Comparison of ENCODE assay signal across 30 mouse cellular contexts in genomic region chr3:79168168-79168827, GRCm38 (mm10).
DNase-seq lines count a peak whose midpoint lies in the region; ATAC-seq and TF ChIP-seq lines count a peak whose summit lies in the region.
"Had no signal": no experiment of that assay in that cellular context is flagged by ENCODE, and none has a peak within 500 bp of the region (broad histone marks: within the 10 kb centered on the region; RNA-seq: fewer than 3 reads in every experiment).

No protein-coding gene starts in this region.

- DNase-seq in heart, adult 11 months, result peak; percentile 66
- peak; percentile 36 for DNase-seq in liver
- no peak for DNase-seq in liver, postnatal 0 days
- DNase-seq in urinary bladder, postnatal 36 days (ENCODE audit: low spot score in 2 of 2), result no peak
- DNase-seq in kidney, adult 2 months, result no peak
- DNase-seq: adrenal gland, postnatal 14 days; cerebellum, adult 11-12 months; cerebellum, adult 9-11 months; forebrain, postnatal 0 days; gastrocnemius, postnatal 10 days; kidney, adult 11 months; kidney, postnatal 36 days; lung, adult 18-20 months; lung, postnatal 14 days; right cerebral cortex, postnatal 25 days had no signal

- H3K9ac ChIP-seq in heart, embryonic 12.5 days, result no peak overlapping the region
- no peak overlapping the region for H3K9ac ChIP-seq in liver, postnatal 0 days (replicated peaks)
- H3K9ac ChIP-seq in liver, embryonic 15.5 days, result no peak overlapping the region
- H3K9ac ChIP-seq: embryonic facial prominence, embryonic 13.5 days; forebrain, postnatal 0 days; heart, embryonic 13.5 days; hindbrain, embryonic 13.5 days; kidney, embryonic 15.5 days; limb, embryonic 12.5 days; stomach, embryonic 15.5 days had no signal

- 12% methylated on average over 2 of the region's 2 CpGs for WGBS in heart, embryonic 12.5 days
- WGBS in liver, postnatal 0 days (ENCODE audit: insufficient replicate concordance), result 34% methylated on average over 2 of the region's 2 CpGs
- 8% methylated on average over 2 of the region's 2 CpGs for WGBS in liver, embryonic 15.5 days (ENCODE audit: insufficient replicate concordance)
- WGBS in kidney, adult 2 months, result 74% methylated on average over 2 of the region's 2 CpGs

- no peaks in the 10 kb centered on the region for H3K9me3 ChIP-seq in heart, embryonic 12.5 days (replicated peaks)
- H3K9me3 ChIP-seq in liver, postnatal 0 days (ENCODE audit: low read length), result no peaks in the 10 kb centered on the region
- no peaks in the 10 kb centered on the region for H3K9me3 ChIP-seq in liver, embryonic 15.5 days (replicated peaks)
- H3K9me3 ChIP-seq: embryonic facial prominence, embryonic 13.5 days; G1E; heart, embryonic 13.5 days; hindbrain, embryonic 13.5 days; kidney, embryonic 15.5 days; limb, embryonic 12.5 days; stomach, embryonic 15.5 days had no signal

- H3K4me1 ChIP-seq in heart, embryonic 12.5 days (replicated peaks), result peaks cover 9% of the 10 kb centered on the region
- peaks cover 6% of the 10 kb centered on the region for H3K4me1 ChIP-seq in liver, postnatal 0 days (ENCODE audit: insufficient read depth)
- H3K4me1 ChIP-seq in liver, embryonic 15.5 days (replicated peaks), result peaks cover 19% of the 10 kb centered on the region; the same call in 1 of the 2 replicates
- H3K4me1 ChIP-seq in kidney, adult 2 months (ENCODE audit: control insufficient read depth, insufficient read depth, low read length), result no peaks in the 10 kb centered on the region
- H3K4me1 ChIP-seq: embryonic facial prominence, embryonic 13.5 days; hindbrain, embryonic 13.5 days; limb, embryonic 12.5 days; stomach, embryonic 15.5 days had no signal

- no peaks in the 10 kb centered on the region for H3K27me3 ChIP-seq in heart, embryonic 12.5 days (replicated peaks)
- H3K27me3 ChIP-seq in liver, postnatal 0 days (ENCODE audit: insufficient read depth, low read length), result no peaks in the 10 kb centered on the region
- H3K27me3 ChIP-seq in liver, embryonic 15.5 days, result no peaks in the 10 kb centered on the region
- H3K27me3 ChIP-seq in kidney, adult 2 months (replicated peaks; ENCODE audit: control insufficient read depth, insufficient read depth, low read length), result no peaks in the 10 kb centered on the region
- H3K27me3 ChIP-seq: embryonic facial prominence, embryonic 13.5 days; heart, embryonic 13.5 days; hindbrain, embryonic 13.5 days; kidney, embryonic 15.5 days; limb, embryonic 12.5 days; Patski; stomach, embryonic 15.5 days had no signal

- TF ChIP-seq POLR2A in kidney, adult 2 months (IDR thresholded peaks at IDR 0.05; ENCODE audit: low read depth, low read length), result no peak

- no peak for TF ChIP-seq EP300 in liver, postnatal 0 days (IDR thresholded peaks at IDR 0.05; ENCODE audit: low read depth)

- peaks cover 26% of the 10 kb centered on the region for H3K36me3 ChIP-seq in heart, embryonic 12.5 days
- H3K36me3 ChIP-seq in liver, postnatal 0 days (replicated peaks; ENCODE audit: insufficient read depth, low read length), result peaks cover 4% of the 10 kb centered on the region; the same call in 1 of the 2 replicates
- no peaks in the 10 kb centered on the region for H3K36me3 ChIP-seq in liver, embryonic 15.5 days (replicated peaks)
- H3K36me3 ChIP-seq in kidney, adult 2 months (ENCODE audit: control insufficient read depth, insufficient read depth, low read length), result peaks cover 1% of the 10 kb centered on the region; the same call in 1 of the 2 replicates

- no peak for TF ChIP-seq CTCF in liver, postnatal 0 days (IDR thresholded peaks at IDR 0.05; ENCODE audit: low read depth)
- no peak for TF ChIP-seq CTCF in kidney, adult 2 months (conservative IDR thresholded peaks at IDR 0.05; ENCODE audit: insufficient read depth, insufficient read length, low read depth, low read length)

- ATAC-seq in heart, embryonic 12.5 days (ENCODE audit: insufficient number of reproducible peaks, low FRiP score), result no peak
- no peak for ATAC-seq in liver, postnatal 0 days
- ATAC-seq in liver, embryonic 15.5 days (ENCODE audit: insufficient read depth), result peak; percentile 47
- ATAC-seq: forebrain, postnatal 0 days; midbrain, embryonic 16.5 days; Patski had no signal

- no peak overlapping the region for H3K4me2 ChIP-seq in heart, embryonic 12.5 days
- H3K4me2 ChIP-seq in liver, postnatal 0 days (ENCODE audit: low read depth, low read length), result no peak overlapping the region
- no peak overlapping the region for H3K4me2 ChIP-seq in liver, embryonic 15.5 days
- H3K4me2 ChIP-seq: embryonic facial prominence, embryonic 13.5 days; heart, embryonic 13.5 days; hindbrain, embryonic 13.5 days; kidney, embryonic 15.5 days; limb, embryonic 12.5 days; midbrain, embryonic 11.5 days; stomach, embryonic 15.5 days had no signal

- H3K4me3 ChIP-seq in heart, embryonic 12.5 days, result no peak overlapping the region
- no peak overlapping the region for H3K4me3 ChIP-seq in liver, postnatal 0 days (ENCODE audit: low read depth, low read length)
- no peak overlapping the region for H3K4me3 ChIP-seq in liver, embryonic 15.5 days (replicated peaks)
- H3K4me3 ChIP-seq in kidney, adult 2 months (ENCODE audit: insufficient read depth, low read depth, low read length), result no peak overlapping the region
- H3K4me3 ChIP-seq: embryonic facial prominence, embryonic 13.5 days; erythroblast, embryonic 14.5 days; heart, embryonic 13.5 days; hindbrain, embryonic 13.5 days; kidney, embryonic 15.5 days; layer of hippocampus, adult 2 months; left cerebral cortex, adult 2 months; limb, embryonic 12.5 days; stomach, embryonic 15.5 days had no signal

- H3K27ac ChIP-seq in heart, embryonic 12.5 days (ENCODE audit: poor library complexity, severe bottlenecking), result no peak overlapping the region
- H3K27ac ChIP-seq in liver, postnatal 0 days (ENCODE audit: low read depth), result no peak overlapping the region
- H3K27ac ChIP-seq in liver, embryonic 15.5 days (replicated peaks), result no peak overlapping the region
- H3K27ac ChIP-seq in kidney, adult 2 months (ENCODE audit: insufficient read depth, low read depth, low read length), result no peak overlapping the region
- H3K27ac ChIP-seq: embryonic facial prominence, embryonic 13.5 days; heart, embryonic 13.5 days; hindbrain, embryonic 13.5 days; kidney, embryonic 15.5 days; left cerebral cortex, adult 2 months; limb, embryonic 12.5 days; stomach, embryonic 15.5 days had no signal

Comparison
In these comparisons a context has a peak if more than half of its experiments do, and no peak if none do; other contexts are left out.
1. DNase-seq: peak in heart, adult 11 months (single experiment) and liver (single experiment); none in liver, postnatal 0 days (single experiment), urinary bladder, postnatal 36 days (0 of 2) and kidney, adult 2 months (single experiment).